Mouse (Mus musculus) forebrain, postnatal 0 days (tissue): ENCODE results near the gene Smu1. TPM values are rescaled to one million over a fixed set of nuclear protein-coding genes. Genes with fewer than 3 reads are reported as not detected.

Experiments
- ATAC-seq: fragments of 200-750 bp; cut with Nextera tagmentation; 2 replicates; pipeline ENCODE4 v1.8.0; 2017; ENCODE audit warnings: mild to moderate bottlenecking, moderate library complexity
- DNase-seq: peaks from one replicate; pipeline ENCODE4 v3.0.0-alpha.2; 2015
- H3K27ac ChIP-seq: fragments of 300-500 bp; sonication (generic); 2 replicates; pipeline ENCODE4 v1.5.1; 2014; ENCODE audit warnings: low read depth, mild to moderate bottlenecking, antibody characterized with exemption, low read length, moderate library complexity, mixed read lengths
- H3K27me3 ChIP-seq: fragments of 300-500 bp; sonication (generic); 2 replicates; pipeline ENCODE4 v1.6.1; 2014; ENCODE audit warnings: mild to moderate bottlenecking, low read length, mixed read lengths; ENCODE audit not compliant: insufficient read depth
- H3K36me3 ChIP-seq: fragments of 300-500 bp; sonication (generic); 2 replicates; pipeline ENCODE4 v1.6.1; 2014; ENCODE audit warnings: mild to moderate bottlenecking, moderate library complexity; ENCODE audit not compliant: insufficient read depth
- H3K4me1 ChIP-seq: fragments of 300-500 bp; sonication (generic); 2 replicates; pipeline ENCODE4 v1.6.1; 2014; ENCODE audit warnings: antibody characterized with exemption; ENCODE audit not compliant: insufficient read depth
- H3K4me2 ChIP-seq: fragments of 300-500 bp; sonication (generic); 2 replicates; pipeline ENCODE4 v1.6.1; 2014; ENCODE audit warnings: low read depth, mild to moderate bottlenecking, moderate library complexity
- H3K4me3 ChIP-seq: fragments of 300-500 bp; sonication (generic); 2 replicates; pipeline ENCODE4 v1.5.1; 2014; ENCODE audit warnings: low read depth, low read length, mixed read lengths
- H3K9ac ChIP-seq: fragments of 300-500 bp; sonication (generic); 2 replicates; pipeline ENCODE4 v1.6.1; 2014; ENCODE audit warnings: mild to moderate bottlenecking
- H3K9me3 ChIP-seq: fragments of 300-500 bp; sonication (generic); 2 replicates; pipeline ENCODE4 v1.6.1; 2016; ENCODE audit warnings: low read length
- CTCF ChIP-seq: sonication (generic); IDR thresholded peaks from 2 replicates; pipeline ENCODE4 v1.5.1; 2016; ENCODE audit warnings: antibody characterized with exemption, control low read depth, low read depth
- WGBS: fragments of 180-500 bp; shearing (Covaris S2); extraction: QIAGEN DNeasy Blood & Tissue Kit; methylation state at CpG from one replicate; pipeline ENCODE4 v1.1.7; 2014; 5-methylcytosine and 5-hydroxymethylcytosine counted together
- microRNA counts: library from miRNA; unstranded; fragments of <30 nt; microRNA quantifications from one replicate; lab custom pipeline; 2015
- microRNA-seq, 2 experiments: library from miRNA; unstranded; fragments of <30 nt; microRNA quantifications; one replicate each; pipeline ENCODE4; 2016
- polyA plus RNA-seq: library from polyadenylated mRNA; unstranded; fragments of >200 nt; fragmentation: Nextera tagmentation; extraction: Ambion mirVana; gene quantifications from 2 replicates; pipeline ENCODE4 v1.2.1, GENCODE M21; 2015
- total RNA-seq: library from RNA; depleted of rRNA; stranded (reverse); fragments of >200 nt; gene quantifications from 2 replicates; pipeline ENCODE4 v1.2.3, GENCODE M21; 2014; rRNA removed

Smu1 gene
- total and polyA plus RNA-seq, 2 experiments from 2014 or later, result 97.8 to 119 TPM

DNA sequence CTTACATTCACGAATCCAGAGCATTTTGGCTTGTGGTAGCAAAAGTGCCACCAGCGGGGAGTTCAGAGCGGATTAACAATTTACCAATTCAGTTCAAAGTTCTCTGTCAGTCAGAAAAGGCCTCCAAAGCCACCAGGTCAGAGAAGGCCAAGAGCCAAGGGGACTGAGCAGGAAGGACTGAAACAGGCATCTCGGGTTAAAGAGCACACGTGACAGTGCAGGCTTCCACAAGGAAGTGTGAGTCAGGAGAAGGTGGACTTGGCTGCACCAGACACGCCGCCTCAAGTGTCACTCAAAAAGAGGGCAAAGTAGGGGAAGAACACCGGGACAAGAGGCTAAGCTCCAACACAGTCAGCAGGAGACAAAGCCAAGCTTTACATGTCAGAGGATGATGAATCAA is 57.5 kb downstream of the Smu1 start:
- no peak overlapping the region for H3K4me2 ChIP-seq
- no peak for ATAC-seq
- no peak overlapping the region for H3K9ac ChIP-seq
- no peak for DNase-seq
- no peak for TF ChIP-seq CTCF
- H3K4me3 ChIP-seq, result no peak overlapping the region
- H3K36me3 ChIP-seq, result peaks cover 18% of the 10 kb centered on the region; the same call in 1 of the 2 replicates
- 91% methylated on average over 8 of the region's 8 CpGs for WGBS
- H3K9me3 ChIP-seq, result no peaks in the 10 kb centered on the region
- no peak overlapping the region for H3K27ac ChIP-seq
- no peaks in the 10 kb centered on the region for H3K27me3 ChIP-seq
- H3K4me1 ChIP-seq, result peaks cover 19% of the 10 kb centered on the region

DNA sequence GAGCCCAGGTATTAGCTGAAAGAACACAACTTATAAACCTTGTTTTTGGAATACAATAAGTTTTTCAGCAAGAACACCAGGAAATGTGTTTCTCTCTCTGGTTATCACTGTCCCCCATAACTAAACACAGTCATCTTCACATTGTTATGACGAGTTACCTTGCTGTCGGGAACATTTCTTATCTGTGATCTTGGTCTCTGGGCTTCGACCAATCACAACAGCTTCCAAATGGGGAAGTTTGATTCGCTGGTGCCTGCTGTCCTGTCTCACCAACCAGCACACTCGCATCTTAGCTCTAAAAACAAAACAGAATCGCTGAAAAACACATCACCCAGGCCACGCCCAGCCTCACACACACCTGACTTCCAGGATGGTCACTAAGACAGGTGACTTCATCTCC is 60.7 kb downstream of the Smu1 start:
- peaks cover 8% of the 10 kb centered on the region for H3K4me1 ChIP-seq
- no peak for TF ChIP-seq CTCF
- no peak for ATAC-seq
- H3K36me3 ChIP-seq, result peaks cover 46% of the 10 kb centered on the region
- no peak overlapping the region for H3K9ac ChIP-seq
- WGBS, result 85% methylated on average over 7 of the region's 7 CpGs
- no peak overlapping the region for H3K4me2 ChIP-seq
- DNase-seq, result no peak
- no peaks in the 10 kb centered on the region for H3K9me3 ChIP-seq
- H3K27me3 ChIP-seq, result no peaks in the 10 kb centered on the region
- no peak overlapping the region for H3K27ac ChIP-seq
- H3K4me3 ChIP-seq, result no peak overlapping the region

DNA sequence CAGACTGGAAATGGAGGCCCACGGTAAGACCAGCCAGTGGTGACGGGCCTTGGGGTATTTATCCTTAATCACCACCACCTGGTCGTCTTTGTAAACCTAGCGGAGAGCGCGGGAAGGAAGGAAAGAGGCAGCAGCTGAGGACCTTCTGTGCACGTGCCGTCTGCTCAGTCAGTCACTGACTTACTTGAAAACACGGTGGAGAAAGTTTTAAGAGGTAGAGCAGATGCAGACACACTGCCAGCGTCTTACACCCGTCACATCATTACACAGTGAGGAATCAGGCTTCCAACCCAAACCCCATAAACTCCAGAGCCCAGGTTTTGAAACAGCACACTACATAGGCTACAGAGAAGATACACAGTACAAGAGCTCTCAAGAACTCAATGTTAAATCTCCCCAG is 66.6 kb downstream of the Smu1 start:
- no peaks in the 10 kb centered on the region for H3K9me3 ChIP-seq
- H3K36me3 ChIP-seq, result peaks cover 76% of the 10 kb centered on the region
- WGBS, result 92% methylated on average over 11 of the region's 11 CpGs
- no peaks in the 10 kb centered on the region for H3K27me3 ChIP-seq
- H3K9ac ChIP-seq, result no peak overlapping the region
- no peak overlapping the region for H3K27ac ChIP-seq
- H3K4me2 ChIP-seq, result no peak overlapping the region
- DNase-seq (no peak), ATAC-seq (no peak)
- TF ChIP-seq CTCF, result no peak
- no peaks in the 10 kb centered on the region for H3K4me1 ChIP-seq
- H3K4me3 ChIP-seq, result no peak overlapping the region

MicroRNAs within 50 kb of the gene (microRNA counts, 519-probe panel; counts per million panel counts)
- microRNA mmu-miR-207 (lab: Ali Mortazavi, UCI), result not detected

Small RNA genes within 50 kb of the gene (microRNA-seq; reads per million reads assigned to microRNA genes)
- 0 reads per million in 2 experiments for gene Mir207

Other genes starting within 250 kb of the Smu1 start
- 22.5 and 26.7 TPM in 2 replicates for gene Aptx, start 54.7 kb downstream of the Smu1 start, total RNA-seq
- gene Aptx, start 54.7 kb downstream of the Smu1 start, polyA plus RNA-seq, result 35.8 and 37.9 TPM in 2 replicates
- gene Dnaja1, start 35.8 kb downstream of the Smu1 start, total RNA-seq, result 185 and 197 TPM in 2 replicates
- 622 and 667 TPM in 2 replicates for gene Dnaja1, start 35.8 kb downstream of the Smu1 start, polyA plus RNA-seq
- gene B4galt1, start 96.1 kb upstream of the Smu1 start, total RNA-seq, result 6.8 and 10.0 TPM in 2 replicates
- gene B4galt1, start 96.1 kb upstream of the Smu1 start, polyA plus RNA-seq, result 4.6 and 4.9 TPM in 2 replicates
- not detected in 2 replicates for gene Spink4, start 162.1 kb upstream of the Smu1 start, total RNA-seq
- gene Spink4, start 162.1 kb upstream of the Smu1 start, polyA plus RNA-seq, result not detected in 2 replicates
- 116 and 174 TPM in 2 replicates for gene Bag1, start 190.4 kb upstream of the Smu1 start, total RNA-seq
- gene Bag1, start 190.4 kb upstream of the Smu1 start, polyA plus RNA-seq, result 201 and 203 TPM in 2 replicates
- 94.8 and 101 TPM in 2 replicates for gene Chmp5, start 190.5 kb upstream of the Smu1 start, total RNA-seq
- 146 and 149 TPM in 2 replicates for gene Chmp5, start 190.5 kb upstream of the Smu1 start, polyA plus RNA-seq
- gene Nfx1, start 213.0 kb upstream of the Smu1 start, total RNA-seq, result 80.3 and 92.1 TPM in 2 replicates
- gene Nfx1, start 213.0 kb upstream of the Smu1 start, polyA plus RNA-seq, result 55.2 and 68.4 TPM in 2 replicates